Mouse (Mus musculus) cerebellum, postnatal 4 days (tissue): ENCODE measurements around the gene Tmub2.
"Not testable (repeated sequence)": the region's sequence is repeated elsewhere in the genome, so short reads cannot be mapped to it uniquely, and the experiment has no call there.

ENCODE experiments used
- DNase-seq, 2 experiments: peaks; one replicate each; pipeline ENCODE4 v3.0.0; 2022; ENCODE audit warnings: low spot score in 2 of 2, mixed read lengths in 1 of 2

Tmub2 gene

DNA sequence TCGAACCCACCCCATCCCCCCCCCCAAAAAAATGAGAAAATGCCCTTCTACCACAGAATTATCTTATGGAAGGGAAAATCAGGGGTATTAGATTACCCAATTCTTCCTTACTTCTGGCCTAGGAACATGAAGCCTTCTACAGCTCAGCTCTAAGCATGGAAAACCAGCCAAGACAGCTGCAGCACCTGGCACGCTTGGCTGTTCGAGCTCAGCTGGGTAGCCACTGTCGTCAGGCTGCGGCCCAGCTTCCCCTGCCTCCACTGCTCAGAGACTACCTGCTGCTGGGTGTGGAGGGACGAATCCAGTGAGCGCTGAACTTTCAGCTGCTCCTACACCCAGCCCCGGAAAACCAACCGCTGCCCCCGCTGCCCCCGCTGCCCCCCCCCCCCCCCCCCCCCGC, 7.0 kb upstream of the Tmub2 start:
- DNase-seq = no peak

DNA sequence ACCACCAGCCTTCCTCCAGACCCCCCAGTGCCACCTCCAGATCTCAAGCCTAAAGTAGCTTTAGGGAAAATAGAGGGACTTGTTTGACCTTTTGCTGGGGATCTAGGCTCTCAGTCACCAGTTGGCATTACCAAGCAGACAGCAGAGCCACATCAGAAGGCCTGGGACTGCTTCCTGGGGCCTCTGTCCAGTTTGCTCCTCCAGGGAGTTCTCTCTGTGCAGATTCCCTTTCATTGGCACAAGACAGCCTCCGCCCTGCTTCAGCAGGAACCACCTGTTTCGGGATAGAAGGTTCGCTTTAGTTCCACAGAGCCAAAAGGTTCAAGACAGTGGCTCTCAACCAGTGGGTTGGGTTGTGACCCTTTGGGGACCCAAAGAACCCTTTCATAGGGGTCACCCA, 5.1 kb upstream of the Tmub2 start:
- DNase-seq = no peak

- DNase-seq = not testable (repeated sequence)
Measured at GRCm38 (mm10) chr11:102280267-102280666, 4.5 kb upstream of the Tmub2 start.

GRCm38 (mm10) chr11:102283922-102284321, 809 bp upstream of the Tmub2 start:
- DNase-seq = no peak

- no peak for DNase-seq
Measured at GRCm38 (mm10) chr11:102285095-102285834, 534 bp downstream of the Tmub2 start.

GRCm38 (mm10) chr11:102287485-102287884, 2.8 kb downstream of the Tmub2 start:
- DNase-seq = no peak

DNA sequence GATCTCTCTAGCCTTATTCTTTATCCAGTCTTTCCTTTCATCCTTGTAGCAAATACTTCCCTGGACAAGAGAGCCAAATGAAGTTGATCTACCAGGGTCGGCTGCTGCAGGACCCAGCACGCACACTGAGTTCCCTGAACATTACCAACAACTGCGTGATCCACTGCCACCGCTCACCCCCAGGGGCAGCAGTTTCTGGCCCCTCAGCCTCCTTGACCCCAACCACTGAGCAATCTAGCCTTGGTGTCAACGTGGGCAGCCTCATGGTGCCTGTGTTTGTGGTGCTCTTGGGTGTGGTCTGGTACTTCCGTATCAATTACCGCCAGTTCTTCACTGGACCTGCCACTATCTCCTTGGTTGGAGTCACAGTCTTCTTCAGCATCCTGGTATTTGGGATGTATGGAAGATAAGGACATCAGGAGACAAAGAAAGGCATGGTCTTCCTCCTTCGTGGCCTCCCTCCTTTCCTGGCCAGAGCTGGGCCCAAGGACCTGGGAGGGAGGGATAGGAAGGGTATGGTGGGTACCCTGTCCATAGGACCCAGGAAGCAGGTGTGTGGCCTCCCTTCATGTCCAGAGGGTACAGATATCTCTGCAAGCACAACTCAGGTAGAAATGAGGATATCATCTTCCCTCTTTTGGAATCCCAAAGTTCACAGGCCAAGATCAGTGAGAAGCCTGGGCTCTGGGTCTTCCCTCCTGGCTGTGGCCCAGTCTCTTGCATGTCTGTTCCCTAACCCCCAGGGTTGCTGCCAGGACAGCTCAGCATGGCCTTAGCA, 3.5 kb downstream of the Tmub2 start:
- no peak for DNase-seq

GRCm38 (mm10) chr11:102288913-102289312, 4.2 kb downstream of the Tmub2 start:
- DNase-seq = peak in 1 of 2 experiments; percentile 43

DNA sequence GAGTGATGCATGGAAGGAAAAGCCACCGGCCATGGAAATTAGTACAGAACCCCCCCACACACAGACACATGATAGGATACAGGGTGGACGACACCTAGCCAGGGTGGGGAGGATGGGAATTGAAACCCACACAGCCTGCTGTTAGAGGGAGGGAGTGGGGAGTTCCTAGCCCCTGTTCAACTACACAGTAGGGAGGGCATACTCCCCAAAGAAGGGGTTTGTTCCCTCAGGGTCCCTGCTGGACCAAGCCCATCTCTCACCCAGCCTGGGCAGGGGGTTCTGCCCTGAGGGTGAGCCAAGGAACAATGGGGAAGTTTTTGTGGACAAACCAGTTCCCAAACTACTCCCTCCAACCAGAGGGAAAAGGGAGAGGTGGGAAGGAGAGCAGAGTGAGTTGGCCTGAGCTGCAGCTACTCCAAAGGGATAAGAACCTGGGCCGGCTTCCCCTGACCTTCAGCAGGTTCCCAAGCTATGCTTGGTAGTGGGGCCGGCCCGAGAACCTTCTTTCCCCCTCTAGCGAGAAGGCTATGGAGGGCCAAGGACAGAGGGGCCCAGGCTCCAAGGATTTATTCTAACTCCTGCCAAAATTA, 4.9 kb downstream of the Tmub2 start:
- DNase-seq = no peak

DNA sequence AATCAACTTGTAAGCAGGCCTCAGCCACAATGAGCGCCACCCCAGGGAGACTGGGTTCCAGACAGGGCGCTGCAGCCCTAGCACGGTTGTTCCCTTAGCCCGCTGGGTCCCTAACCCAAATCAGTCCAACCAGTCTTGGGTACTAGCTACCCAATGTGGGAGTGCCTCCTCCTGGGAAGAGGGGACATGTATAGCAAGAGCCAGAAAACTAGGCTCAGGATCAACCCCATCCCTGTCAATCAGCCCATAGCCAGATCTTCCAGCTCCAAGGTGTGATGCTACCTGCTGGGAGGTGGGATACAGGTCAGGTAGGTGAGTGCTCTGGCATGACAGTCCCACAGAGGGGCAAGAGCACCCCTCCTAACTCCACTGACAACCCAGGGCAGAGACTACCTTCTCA, 5.4 kb downstream of the Tmub2 start:
- no peak for DNase-seq

GRCm38 (mm10) chr11:102291051-102291535, 6.4 kb downstream of the Tmub2 start:
- no peak for DNase-seq

GRCm38 (mm10) chr11:102293971-102294370, 9.2 kb downstream of the Tmub2 start:
- DNase-seq = no peak

GRCm38 (mm10) chr11:102294416-102294815, 9.7 kb downstream of the Tmub2 start:
- no peak for DNase-seq

DNA sequence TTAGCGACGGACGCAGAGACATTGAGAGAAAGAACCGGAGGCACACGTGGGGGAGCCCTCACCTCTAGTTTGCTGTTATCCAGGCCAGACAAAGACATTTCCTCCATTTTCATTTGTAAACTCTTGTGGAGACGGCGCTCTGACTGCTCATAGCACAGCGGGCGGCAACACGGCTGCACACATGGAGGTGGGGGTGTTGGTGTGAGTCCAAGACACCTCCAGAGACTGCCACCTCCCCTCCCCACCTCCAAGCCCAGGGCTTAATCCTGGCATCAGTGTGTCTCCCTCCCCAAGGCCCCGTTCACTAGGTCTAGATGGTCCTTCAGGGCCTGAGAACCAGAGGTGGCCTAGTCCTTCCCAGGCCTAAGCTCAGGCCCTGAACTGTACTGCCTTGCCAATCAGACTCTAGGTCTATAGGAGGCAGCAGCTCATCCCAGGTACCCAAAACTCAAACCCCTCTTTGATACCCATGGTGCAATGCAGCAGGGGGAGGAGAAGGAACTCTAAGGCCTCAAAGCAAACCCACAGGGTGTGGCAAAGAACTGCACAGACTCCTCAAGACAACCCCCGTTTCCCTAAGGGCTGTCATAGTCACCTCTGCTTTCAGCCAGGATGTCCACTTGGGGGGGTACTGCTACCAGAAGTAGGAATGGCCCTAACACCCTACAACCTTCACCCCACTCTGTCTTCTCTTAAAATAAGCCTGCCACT, 10.3 kb downstream of the Tmub2 start:
- DNase-seq = no peak

GRCm38 (mm10) chr11:102295598-102296471, 11.1 kb downstream of the Tmub2 start:
- peak in 1 of 2 experiments; percentile 60 for DNase-seq

- peak; percentile 91 to 95 for DNase-seq
Measured at GRCm38 (mm10) chr11:102296491-102297472, 12.1 kb downstream of the Tmub2 start, which contains the start of gene Atxn7l3. Atxn7l3 (minus strand) TSS chr11:102296631.

DNA sequence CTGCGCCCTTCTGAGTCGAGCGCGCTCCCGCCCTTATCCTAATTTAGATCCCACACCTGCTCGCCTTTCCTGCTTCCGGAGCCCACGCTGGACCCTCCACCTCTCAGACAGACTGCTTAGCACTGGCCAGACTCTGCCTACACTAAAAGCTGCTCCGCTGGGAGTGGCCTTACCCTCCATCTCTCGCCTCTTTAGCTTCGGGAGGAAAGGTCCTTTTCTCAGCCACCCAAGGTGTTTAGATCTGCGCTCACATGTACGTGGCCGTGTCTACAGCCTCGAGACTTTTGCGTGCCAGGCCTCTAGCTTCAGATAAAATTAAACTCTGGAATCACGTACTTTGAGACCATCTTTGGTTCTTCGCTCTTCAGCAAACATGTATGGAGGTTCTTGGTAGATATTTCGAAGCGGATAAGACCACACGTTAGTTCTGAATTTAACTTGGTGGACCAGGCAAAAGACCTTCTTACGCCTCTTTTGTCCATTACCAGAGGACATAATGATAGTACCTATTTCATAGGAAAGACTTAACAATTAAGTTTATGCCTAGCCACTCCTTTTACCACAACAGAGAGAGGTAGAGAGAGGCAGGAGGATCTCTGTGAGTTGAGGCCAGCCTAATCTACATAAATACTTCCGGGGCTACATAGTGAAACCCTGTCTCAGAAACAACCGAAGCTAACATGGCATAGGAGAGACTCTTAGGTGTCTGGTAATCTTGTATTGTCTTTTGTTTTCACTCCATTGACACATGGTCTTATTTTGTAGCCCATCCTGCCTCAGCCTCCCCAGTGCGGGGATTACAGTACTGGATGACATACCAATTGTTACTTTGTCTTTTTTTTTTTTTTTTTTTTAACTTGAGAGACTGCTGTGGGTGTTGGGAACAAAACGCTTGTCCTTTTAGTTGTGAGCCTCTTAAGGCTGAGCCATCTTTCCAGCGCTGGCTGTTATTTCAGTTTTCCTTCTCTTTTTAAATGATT, 13.1 kb downstream of the Tmub2 start:
- DNase-seq = no peak

GRCm38 (mm10) chr11:102299839-102300238, 15.1 kb downstream of the Tmub2 start:
- peak in 1 of 2 experiments; percentile 75 for DNase-seq
